Mouse (Mus musculus): ENCODE measurements at regions not wholly inside any gene's neighbourhood (a gene's known extent, or its start where the extent isn't known, plus 50 kb on each side); places are given as distances from the start of the nearest gene placed in this dataset.

GRCm38 (mm10) chr3:34561709-34562108, 88.5 kb upstream of the Sox2 start:
- Histone ChIP-seq H3K4me2 (ENCODE audit: low read depth, low read length, poor library complexity, severe bottlenecking) (peak overlapping the region; percentile 7; the same call in 1 of the 2 replicates), H3K9ac (replicated peaks; ENCODE audit: low read length, poor library complexity, severe bottlenecking) (no peak overlapping the region), H3K27ac (ENCODE audit: low read depth, low read length) (no peak overlapping the region), H3K4me1 (ENCODE audit: insufficient read depth, low read length) (no peaks in the 10 kb centered on the region), H3K9me3 (ENCODE audit: low read length) (no peaks in the 10 kb centered on the region), H3K27me3 (ENCODE audit: insufficient read depth, low read length) (no peaks in the 10 kb centered on the region), H3K36me3 (ENCODE audit: insufficient read depth, low read length) (no peaks in the 10 kb centered on the region), H3K4me3 (ENCODE audit: low read depth, low read length) (peak overlapping the region; percentile 1; the same call in 1 of the 2 replicates)
- ATAC-seq (ENCODE audit: low FRiP score): no peak
- peak; percentile 50 for DNase-seq (ENCODE audit: low spot score)
- no peak for TF ChIP-seq CTCF (IDR thresholded peaks at IDR 0.05)
- 23% methylated on average over 5 of the region's 5 CpGs for whole genome bisulfite sequencing

GRCm38 (mm10) chr3:34559841-34560703, 90.1 kb upstream of the Sox2 start:
- Histone ChIP-seq H3K4me1 (ENCODE audit: insufficient read depth, low read length) (no peaks in the 10 kb centered on the region), H3K9me3 (ENCODE audit: low read length) (no peaks in the 10 kb centered on the region), H3K36me3 (ENCODE audit: insufficient read depth, low read length) (no peaks in the 10 kb centered on the region), H3K9ac (replicated peaks; ENCODE audit: low read length, poor library complexity, severe bottlenecking) (no peak overlapping the region), H3K27me3 (ENCODE audit: insufficient read depth, low read length) (no peaks in the 10 kb centered on the region), H3K4me2 (ENCODE audit: low read depth, low read length, poor library complexity, severe bottlenecking) (peak overlapping the region; percentile 36), H3K27ac (ENCODE audit: low read depth, low read length) (no peak overlapping the region), H3K4me3 (ENCODE audit: low read depth, low read length) (peak overlapping the region; percentile 6; the same call in 1 of the 2 replicates)
- ATAC-seq (ENCODE audit: low FRiP score) (no peak), DNase-seq (ENCODE audit: low spot score) (no peak)
- WGBS: 19% methylated on average over 13 of the region's 13 CpGs
- TF ChIP-seq CTCF (IDR thresholded peaks at IDR 0.05): no peak

GRCm38 (mm10) chr3:34558821-34559520, 91.2 kb upstream of the Sox2 start:
- Histone ChIP-seq H3K4me3 (ENCODE audit: low read depth, low read length) (no peak overlapping the region), H3K27ac (ENCODE audit: low read depth, low read length) (no peak overlapping the region), H3K4me1 (ENCODE audit: insufficient read depth, low read length) (no peaks in the 10 kb centered on the region), H3K27me3 (ENCODE audit: insufficient read depth, low read length) (no peaks in the 10 kb centered on the region), H3K9ac (replicated peaks; ENCODE audit: low read length, poor library complexity, severe bottlenecking) (no peak overlapping the region), H3K4me2 (ENCODE audit: low read depth, low read length, poor library complexity, severe bottlenecking) (no peak overlapping the region), H3K9me3 (ENCODE audit: low read length) (no peaks in the 10 kb centered on the region), H3K36me3 (ENCODE audit: insufficient read depth, low read length) (no peaks in the 10 kb centered on the region)
- TF ChIP-seq CTCF (IDR thresholded peaks at IDR 0.05): no peak
- no peak for ATAC-seq (ENCODE audit: low FRiP score)
- no peak for DNase-seq (ENCODE audit: low spot score)
- 32% methylated on average over 10 of the region's 10 CpGs for WGBS

GRCm38 (mm10) chr3:34552542-34553208, 97.5 kb upstream of the Sox2 start:
- Histone ChIP-seq H3K4me1 (ENCODE audit: insufficient read depth, low read length) (no peaks in the 10 kb centered on the region), H3K9ac (replicated peaks; ENCODE audit: low read length, poor library complexity, severe bottlenecking) (no peak overlapping the region), H3K4me3 (ENCODE audit: low read depth, low read length) (no peak overlapping the region), H3K4me2 (ENCODE audit: low read depth, low read length, poor library complexity, severe bottlenecking) (peak overlapping the region; percentile 9; the same call in 1 of the 2 replicates), H3K36me3 (ENCODE audit: insufficient read depth, low read length) (no peaks in the 10 kb centered on the region), H3K9me3 (ENCODE audit: low read length) (no peaks in the 10 kb centered on the region), H3K27ac (ENCODE audit: low read depth, low read length) (no peak overlapping the region), H3K27me3 (ENCODE audit: insufficient read depth, low read length) (no peaks in the 10 kb centered on the region)
- no peak for ATAC-seq (ENCODE audit: low FRiP score)
- no peak for TF ChIP-seq CTCF (IDR thresholded peaks at IDR 0.05)
- 65% methylated on average over 17 of the region's 17 CpGs for WGBS
- DNase-seq (ENCODE audit: low spot score): no peak

GRCm38 (mm10) chr3:34551069-34551468, 99.1 kb upstream of the Sox2 start:
- no peak overlapping the region for H3K4me2 ChIP-seq (ENCODE audit: low read depth, low read length, poor library complexity, severe bottlenecking)
- TF ChIP-seq CTCF (IDR thresholded peaks at IDR 0.05): no peak
- H3K27me3 ChIP-seq (ENCODE audit: insufficient read depth, low read length): no peaks in the 10 kb centered on the region
- no peak overlapping the region for H3K9ac ChIP-seq (replicated peaks; ENCODE audit: low read length, poor library complexity, severe bottlenecking)
- H3K4me1 ChIP-seq (ENCODE audit: insufficient read depth, low read length): no peaks in the 10 kb centered on the region
- ATAC-seq (ENCODE audit: low FRiP score) (no peak), DNase-seq (ENCODE audit: low spot score) (no peak)
- H3K36me3 ChIP-seq (ENCODE audit: insufficient read depth, low read length): no peaks in the 10 kb centered on the region
- H3K4me3 ChIP-seq (ENCODE audit: low read depth, low read length): no peak overlapping the region
- H3K27ac ChIP-seq (ENCODE audit: low read depth, low read length): no peak overlapping the region
- WGBS: 61% methylated on average over 3 of the region's 3 CpGs
- H3K9me3 ChIP-seq (ENCODE audit: low read length): no peaks in the 10 kb centered on the region
